Mouse (Mus musculus) ES-E14 (cell line): ENCODE measurements around the gene 9930022D16Rik. TPM values are rescaled to one million over a fixed set of nuclear protein-coding genes. Genes with fewer than 3 reads are reported as not detected.

ENCODE experiments used
- DNase-seq: peaks from one replicate; pipeline ENCODE4 v3.0.0-alpha.2; 2013; ENCODE audit warnings: low read depth, low spot score
- H3K27ac ChIP-seq: 2 replicates; pipeline ENCODE4 v1.5.1; 2012; ENCODE audit warnings: low read depth, mild to moderate bottlenecking, low read length, moderate library complexity, mixed read lengths; ENCODE audit not compliant: poor library complexity, insufficient read depth, severe bottlenecking
- H3K36me3 ChIP-seq: 2 replicates; pipeline ENCODE4 v1.6.1; 2012; ENCODE audit warnings: mild to moderate bottlenecking, low read length, moderate library complexity, mixed read lengths; ENCODE audit not compliant: control insufficient read depth, poor library complexity, insufficient read depth, severe bottlenecking
- H3K4me1 ChIP-seq, 2 experiments: fragments of 150-350 bp in 1 of 2; sonication (generic) in 1 of 2; 2 replicates each; pipeline ENCODE4 v1.6.1; 2012; ENCODE audit warnings: low read length in 2 of 2, mild to moderate bottlenecking in 1 of 2, mixed read lengths in 1 of 2; ENCODE audit not compliant: control insufficient read depth in 2 of 2, insufficient read depth in 2 of 2, poor library complexity in 1 of 2
- H3K4me3 ChIP-seq, 2 experiments: fragments of 150-350 bp in 1 of 2; sonication (generic) in 1 of 2; 2 replicates each; pipeline ENCODE4 v1.5.1; 2012; ENCODE audit warnings: low read length in 2 of 2, low read depth in 1 of 2, mild to moderate bottlenecking in 1 of 2, mixed read lengths in 1 of 2; ENCODE audit not compliant: insufficient read depth in 1 of 2, poor library complexity in 1 of 2, severe bottlenecking in 1 of 2
- H3K9ac ChIP-seq: 2 replicates; pipeline ENCODE4 v1.6.1; 2012; ENCODE audit warnings: low read depth, mild to moderate bottlenecking, low read length, mixed read lengths; ENCODE audit not compliant: poor library complexity, insufficient read depth, severe bottlenecking
- H3K9me3 ChIP-seq: fragments of 150-350 bp; sonication (generic); 2 replicates; pipeline ENCODE4 v1.6.1; 2012; ENCODE audit warnings: low read depth, mild to moderate bottlenecking, low read length; ENCODE audit not compliant: control insufficient read depth, insufficient read depth
- CHD2 ChIP-seq: IDR thresholded peaks from 2 replicates; pipeline ENCODE4 v1.6.1; 2014; ENCODE audit warnings: mild to moderate bottlenecking, low read depth, low read length, inconsistent platforms
- HCFC1 ChIP-seq: IDR thresholded peaks from 2 replicates; pipeline ENCODE4 v1.6.1; 2012; ENCODE audit warnings: low read length, inconsistent platforms, borderline replicate concordance; ENCODE audit not compliant: insufficient read depth
- MAFK ChIP-seq: IDR thresholded peaks from 2 replicates; pipeline ENCODE4 v1.6.1; 2014; ENCODE audit warnings: mild to moderate bottlenecking, low read depth, low read length, inconsistent platforms; ENCODE audit not compliant: insufficient read depth
- ZC3H11A ChIP-seq: IDR thresholded peaks from 2 replicates; pipeline ENCODE4 v1.6.1; 2012; ENCODE audit warnings: low read depth, mild to moderate bottlenecking, inconsistent platforms, low read length, borderline replicate concordance
- ZNF384 ChIP-seq: IDR thresholded peaks from 2 replicates; pipeline ENCODE4 v1.6.1; 2012; ENCODE audit warnings: low read depth, low read length, inconsistent platforms
- in situ Hi-C, 2 experiments: fragments of 600-800 bp; cut with MboI; formaldehyde crosslinking; loops; one replicate each; pipeline ENCODE4 v1.15.1; 2025; ENCODE audit warnings: low sequenced_read_pairs in 2 of 2, inconsistent platforms in 1 of 2; ENCODE audit not compliant: unreplicated experiment in 2 of 2
- total RNA-seq: library from RNA; depleted of rRNA; stranded (reverse); fragments of 300-350 nt; gene quantifications from 2 replicates; pipeline ENCODE4 v1.2.3, GENCODE M21; 2012

The 9930022D16Rik gene
- total RNA-seq, 1 experiment = not detected

GRCm38 (mm10) chr11:109366802-109367579, 46.7 kb upstream of the 9930022D16Rik start:
- DNase-seq = no peak
- peaks cover 4 to 10% of the 10 kb centered on the region in 2 experiments; a peak in 2 of 4 replicates for H3K4me1 ChIP-seq
- TF ChIP-seq ZC3H11A = no peak
- no peak for TF ChIP-seq HCFC1
- TF ChIP-seq ZNF384 = no peak
- TF ChIP-seq CHD2 = no peak
- no peak for TF ChIP-seq MAFK
- no peaks in the 10 kb centered on the region for H3K9me3 ChIP-seq
- H3K4me3 ChIP-seq = no peak overlapping the region
- in situ Hi-C loops = no loop called here
- H3K27ac ChIP-seq = no peak overlapping the region
- H3K9ac ChIP-seq = no peak overlapping the region
- H3K36me3 ChIP-seq = peaks cover 21% of the 10 kb centered on the region

GRCm38 (mm10) chr11:109369026-109369637, 44.6 kb upstream of the 9930022D16Rik start:
- peaks cover 25% of the 10 kb centered on the region for H3K36me3 ChIP-seq

GRCm38 (mm10) chr11:109375412-109375811, 38.3 kb upstream of the 9930022D16Rik start:
- Histone ChIP-seq H3K4me1 (peaks cover 3 to 12% of the 10 kb centered on the region in 2 experiments; a peak in 2 of 4 replicates), H3K4me3 (no peak overlapping the region), H3K9me3 (no peaks in the 10 kb centered on the region), H3K9ac (0 out of 2 replicates have a peak overlapping the region, but pooled peaks have one; percentile 48), H3K36me3 (peaks cover 3% of the 10 kb centered on the region; the same call in 1 of the 2 replicates), H3K27ac (no peak overlapping the region)
- in situ Hi-C loops = no loop called here
- TF ChIP-seq CHD2 (no peak), MAFK (no peak), ZC3H11A (no peak), HCFC1 (no peak), ZNF384 (no peak)
- DNase-seq = no peak

More at GRCm38 (mm10) chr11:109369026-109369637, 44.6 kb upstream of the 9930022D16Rik start:
- H3K9ac ChIP-seq = no peak overlapping the region
- H3K27ac ChIP-seq = no peak overlapping the region
- peaks cover 4 to 14% of the 10 kb centered on the region in 2 experiments; a peak in 2 of 4 replicates for H3K4me1 ChIP-seq
- in situ Hi-C loops = no loop called here
- TF ChIP-seq ZC3H11A (no peak), HCFC1 (no peak)
- no peak overlapping the region for H3K4me3 ChIP-seq
- DNase-seq = no peak
- H3K9me3 ChIP-seq = no peaks in the 10 kb centered on the region

- Histone ChIP-seq H3K36me3 (peaks cover 3% of the 10 kb centered on the region; the same call in 1 of the 2 replicates), H3K27ac (no peak overlapping the region), H3K4me3 (no peak overlapping the region), H3K9me3 (no peaks in the 10 kb centered on the region), H3K9ac (no peak overlapping the region), H3K4me1 (peaks cover 3 to 12% of the 10 kb centered on the region in 2 experiments; a peak in 2 of 4 replicates)
- TF ChIP-seq ZNF384 = no peak
- no peak for TF ChIP-seq MAFK
- no peak for TF ChIP-seq ZC3H11A
- no peak for TF ChIP-seq CHD2
- TF ChIP-seq HCFC1 = no peak
- DNase-seq = no peak
- in situ Hi-C loops = no loop called here
Measured at GRCm38 (mm10) chr11:109376484-109377143, 37.1 kb upstream of the 9930022D16Rik start.
